Mouse (Mus musculus) bone marrow macrophage, adult 2 months (primary cell): ENCODE results near the gene Rps6kb2.

Source experiments
- CTCF ChIP-seq: IDR thresholded peaks from 2 replicates; pipeline ENCODE4 v1.5.1; 2012; ENCODE audit warnings: low read depth, mild to moderate bottlenecking, low read length, moderate library complexity
- POLR2A ChIP-seq: IDR thresholded peaks from 2 replicates; pipeline ENCODE4 v1.6.1; 2012; ENCODE audit warnings: mild to moderate bottlenecking, low read depth, low read length, borderline replicate concordance

DNA sequence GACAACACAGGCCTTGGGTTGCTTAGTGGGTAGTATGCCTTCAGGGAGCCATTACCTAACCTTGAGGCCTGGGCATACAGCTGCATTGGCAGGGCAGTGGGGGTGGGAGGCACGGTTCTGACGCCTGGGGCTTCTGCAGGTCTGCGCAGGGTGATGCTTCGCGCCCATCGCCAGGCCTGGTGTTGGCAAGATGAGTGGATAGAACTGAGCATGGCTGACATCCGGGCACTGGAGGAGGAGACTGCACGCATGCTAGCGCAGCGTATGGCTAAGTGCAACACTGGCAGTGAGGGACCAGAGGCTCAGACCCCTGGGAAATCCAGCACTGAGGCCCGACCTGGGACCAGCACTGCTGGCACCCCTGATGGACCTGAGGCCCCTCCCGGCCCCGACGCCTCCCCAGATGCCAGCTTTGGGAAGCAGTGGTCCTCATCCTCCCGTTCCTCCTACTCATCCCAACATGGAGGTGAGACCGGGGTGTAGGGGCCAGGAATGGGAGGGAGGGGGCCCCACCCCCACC lies 58.4 kb downstream of the Rps6kb2 start:
- TF ChIP-seq POLR2A (no peak), CTCF (no peak)
